Mouse (Mus musculus): Measurements from ENCODE around the gene Mad2l2.
A peak's percentile ranks its signal among the peaks of the same experiment; 100 is the strongest.
"Not testable (repeated sequence)": the region's sequence is repeated elsewhere in the genome, so short reads cannot be mapped to it uniquely, and the experiment has no call there.

The Mad2l2 gene

GRCm38 (mm10) chr4:148107621-148108291 lies 22.4 kb upstream of the Mad2l2 start:
- no peak for DNase-seq (ENCODE audit: low spot score in 2 of 2)

GRCm38 (mm10) chr4:148108565-148109100 lies 21.6 kb upstream of the Mad2l2 start:
- DNase-seq (ENCODE audit: low spot score in 2 of 2): no peak

- no peak for DNase-seq (ENCODE audit: low spot score in 2 of 2)
Observed at GRCm38 (mm10) chr4:148109215-148109614, 21.0 kb upstream of the Mad2l2 start.

- no peak for DNase-seq (ENCODE audit: low spot score in 2 of 2)
Observed at GRCm38 (mm10) chr4:148112519-148112918, 17.7 kb upstream of the Mad2l2 start.

- peak; percentile 81 to 83 for DNase-seq (ENCODE audit: low spot score in 2 of 2)
Observed at GRCm38 (mm10) chr4:148114758-148115391, 15.3 kb upstream of the Mad2l2 start.

GRCm38 (mm10) chr4:148115467-148115866 lies 14.7 kb upstream of the Mad2l2 start:
- no peak for DNase-seq (ENCODE audit: low spot score in 2 of 2)

- no peak for DNase-seq (ENCODE audit: low spot score in 2 of 2)
Observed at GRCm38 (mm10) chr4:148116657-148117056, 13.5 kb upstream of the Mad2l2 start.

- DNase-seq (ENCODE audit: low spot score in 2 of 2): no peak
Observed at GRCm38 (mm10) chr4:148117392-148117791, 12.8 kb upstream of the Mad2l2 start.

GRCm38 (mm10) chr4:148119578-148119977 lies 10.6 kb upstream of the Mad2l2 start:
- not testable (repeated sequence) for DNase-seq (ENCODE audit: low spot score in 2 of 2)

- no peak for DNase-seq (ENCODE audit: low spot score in 2 of 2)
Observed at GRCm38 (mm10) chr4:148120555-148120954, 9.6 kb upstream of the Mad2l2 start.

GRCm38 (mm10) chr4:148121362-148121761 lies 8.8 kb upstream of the Mad2l2 start:
- DNase-seq (ENCODE audit: low spot score in 2 of 2): peak in 1 of 2 experiments; percentile 41

GRCm38 (mm10) chr4:148121982-148122693 lies 8.0 kb upstream of the Mad2l2 start:
- DNase-seq (ENCODE audit: low spot score in 2 of 2): no peak

- DNase-seq (ENCODE audit: low spot score in 2 of 2): no peak
Observed at GRCm38 (mm10) chr4:148122694-148123066, 7.5 kb upstream of the Mad2l2 start.

- DNase-seq (ENCODE audit: low spot score in 2 of 2): no peak
Observed at GRCm38 (mm10) chr4:148128241-148128640, 1.9 kb upstream of the Mad2l2 start.

- no peak for DNase-seq (ENCODE audit: low spot score in 2 of 2)
Observed at GRCm38 (mm10) chr4:148128672-148129071, 1.5 kb upstream of the Mad2l2 start.

GRCm38 (mm10) chr4:148130561-148131413 lies 603 bp downstream of the Mad2l2 start, which contains the start of gene Draxin:
Gene Draxin (minus strand): TSS chr4:148130698.
- no peak for DNase-seq (ENCODE audit: low spot score in 2 of 2)

- DNase-seq (ENCODE audit: low spot score in 2 of 2): no peak
Observed at GRCm38 (mm10) chr4:148131497-148132081, 1.4 kb downstream of the Mad2l2 start.

- no peak for DNase-seq (ENCODE audit: low spot score in 2 of 2)
Observed at GRCm38 (mm10) chr4:148134988-148135387, 4.8 kb downstream of the Mad2l2 start.

- DNase-seq (ENCODE audit: low spot score in 2 of 2): no peak
Observed at GRCm38 (mm10) chr4:148137503-148137902, 7.3 kb downstream of the Mad2l2 start.

- DNase-seq (ENCODE audit: low spot score in 2 of 2): no peak
Observed at GRCm38 (mm10) chr4:148139767-148140097, 9.5 kb downstream of the Mad2l2 start.

All from frontal cortex, postnatal 36 days (tissue).